Mouse (Mus musculus): Measurements from ENCODE around the gene Ctnna3.
A peak's percentile ranks its signal among the peaks of the same experiment; 100 is the strongest.
"Not testable (repeated sequence)": the region's sequence is repeated elsewhere in the genome, so short reads cannot be mapped to it uniquely, and the experiment has no call there.

Ctnna3 gene

GRCm38 (mm10) chr10:63429785-63430305, at the start of gene Ctnna3:
Gene Ctnna3, plus strand, starts transcription at chr10:63430098.
- DNase-seq (ENCODE audit: low spot score in 2 of 2): peak; percentile 73 to 86

- no peak for DNase-seq (ENCODE audit: low spot score in 2 of 2)
Measured at GRCm38 (mm10) chr10:63381498-63382280, 48.2 kb upstream of the Ctnna3 start, which contains the start of gene Sirt1. Gene Sirt1, minus strand, starts transcription at chr10:63381704.

- DNase-seq (ENCODE audit: low spot score in 2 of 2): peak; percentile 60 to 74
Measured at GRCm38 (mm10) chr10:63382372-63383279, 47.3 kb upstream of the Ctnna3 start, which contains the start of gene Dnajc12. Gene Dnajc12, plus strand, starts transcription at chr10:63382443.

DNA sequence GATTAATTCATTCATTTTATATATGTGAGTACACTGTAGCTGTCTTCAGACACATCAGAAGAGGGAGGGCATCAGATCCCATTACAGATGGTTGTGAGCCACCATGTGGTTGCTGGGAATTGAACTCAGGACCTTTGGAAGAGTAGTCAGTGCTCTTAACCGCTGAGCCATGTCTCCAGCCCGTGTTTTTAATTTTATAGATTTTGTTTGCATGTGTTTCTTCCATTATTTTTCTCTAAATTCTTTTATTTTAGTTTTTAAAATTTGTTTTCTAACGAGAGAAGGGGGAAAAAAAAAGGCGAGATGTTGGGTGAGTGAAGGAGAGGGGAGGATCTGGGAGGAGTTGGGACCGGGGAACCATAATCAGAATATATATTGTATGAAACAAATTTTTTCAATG, 44.0 kb upstream of the Ctnna3 start:
- not testable (repeated sequence) for DNase-seq (ENCODE audit: low spot score in 2 of 2)

DNA sequence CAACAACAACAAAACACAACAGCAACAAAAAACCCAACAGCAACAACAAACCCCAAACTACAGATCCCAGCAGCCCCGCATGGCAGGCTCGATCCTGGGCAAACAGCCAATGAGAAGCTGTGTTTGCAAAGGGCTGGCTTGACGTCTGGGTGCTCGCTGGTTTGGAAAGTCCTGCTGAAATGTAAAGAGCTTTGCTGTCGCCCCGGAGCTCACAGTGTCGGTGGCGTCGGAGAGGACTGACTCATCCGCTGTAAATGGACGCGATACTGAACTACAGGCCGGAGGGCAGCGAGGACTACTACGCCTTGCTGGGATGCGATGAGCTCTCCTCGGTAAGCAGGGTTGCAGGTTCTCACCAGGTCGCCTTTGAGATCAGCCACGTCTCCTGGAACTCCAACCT, 43.5 kb upstream of the Ctnna3 start:
- DNase-seq (ENCODE audit: low spot score in 2 of 2): peak; percentile 68 to 84

DNA sequence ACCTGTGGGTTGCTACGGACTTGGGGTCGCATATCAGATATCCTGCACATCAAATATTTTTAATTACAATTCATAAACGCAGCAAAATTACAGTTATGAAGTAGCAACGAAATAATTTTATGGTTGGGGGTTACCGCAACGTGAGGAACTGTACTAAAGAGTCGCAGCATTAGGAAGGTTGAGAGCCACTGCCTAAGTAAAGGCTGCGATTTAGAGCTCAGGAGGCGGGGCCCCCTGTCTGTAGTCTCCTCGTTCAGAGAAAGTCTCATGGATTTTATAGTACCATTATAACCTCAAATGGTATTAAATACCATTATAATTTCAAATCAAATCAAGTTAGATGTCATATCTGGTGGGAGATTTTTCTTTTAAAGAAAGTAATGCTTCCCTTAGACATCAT, 42.9 kb upstream of the Ctnna3 start:
- no peak for DNase-seq (ENCODE audit: low spot score in 2 of 2)

GRCm38 (mm10) chr10:63388948-63389347, 41.0 kb upstream of the Ctnna3 start:
- no peak for DNase-seq (ENCODE audit: low spot score in 2 of 2)

GRCm38 (mm10) chr10:63396963-63397362, 32.9 kb upstream of the Ctnna3 start:
- DNase-seq (ENCODE audit: low spot score in 2 of 2): no peak

- no peak for DNase-seq (ENCODE audit: low spot score in 2 of 2)
Measured at GRCm38 (mm10) chr10:63402731-63403504, 27.0 kb upstream of the Ctnna3 start.

DNA sequence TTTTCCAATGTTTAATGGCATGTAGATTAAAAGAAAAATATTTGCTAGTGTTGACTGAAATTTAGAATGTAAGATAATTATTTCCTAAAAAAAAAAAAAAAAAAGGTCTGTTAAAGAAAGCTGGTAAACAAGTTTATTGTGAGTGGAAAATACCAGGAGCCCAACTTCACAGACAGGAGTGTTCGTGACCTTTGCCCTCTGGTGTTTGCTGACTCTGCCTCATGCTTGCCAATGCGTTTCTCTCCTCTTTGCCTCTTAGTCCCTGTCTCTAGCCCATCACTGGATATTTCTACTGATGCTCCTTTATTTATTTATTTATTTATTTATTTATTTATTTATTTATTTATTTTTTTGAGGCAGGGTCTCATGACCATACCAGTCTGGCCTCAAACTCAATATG, 26.3 kb upstream of the Ctnna3 start:
- DNase-seq (ENCODE audit: low spot score in 2 of 2): no peak

DNA sequence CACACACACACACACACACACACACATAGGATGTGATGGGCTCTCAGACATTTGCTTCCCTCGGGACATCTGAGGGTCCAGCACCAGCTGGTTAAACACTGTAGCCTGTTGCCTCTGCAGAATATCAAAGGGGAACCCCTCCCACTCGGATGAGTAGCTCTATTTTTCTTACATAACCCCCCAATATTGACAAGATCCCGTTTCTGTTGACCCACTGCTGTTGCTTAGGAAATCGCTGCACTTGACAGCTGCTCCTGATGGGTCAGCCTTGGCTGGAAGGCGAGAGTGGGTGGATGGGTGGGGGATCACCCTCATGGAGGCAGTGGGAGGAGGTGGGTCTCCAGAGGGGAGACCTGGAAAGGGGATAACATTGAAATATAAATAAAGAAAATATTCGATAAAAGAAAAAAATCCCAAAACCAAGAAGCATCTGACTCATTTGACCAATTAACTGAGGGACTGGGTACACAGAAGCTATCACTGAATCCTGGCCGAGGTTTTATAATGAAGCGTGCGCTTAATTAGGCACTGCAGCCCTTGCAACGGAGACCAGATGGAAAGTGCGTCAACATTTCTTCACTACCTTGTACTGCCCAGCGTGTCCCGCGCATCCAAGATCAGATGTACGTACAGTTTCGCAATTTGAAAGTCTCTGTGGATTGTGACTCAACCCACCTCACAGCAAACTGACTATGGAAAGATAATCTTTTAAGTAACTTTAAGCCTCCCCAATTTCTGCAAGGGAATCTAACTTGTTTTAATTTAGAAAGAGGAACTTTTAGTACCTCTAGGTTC, 19.5 kb upstream of the Ctnna3 start:
- DNase-seq (ENCODE audit: low spot score in 2 of 2): no peak

GRCm38 (mm10) chr10:63411674-63412073, 18.2 kb upstream of the Ctnna3 start:
- not testable (repeated sequence) for DNase-seq (ENCODE audit: low spot score in 2 of 2)

GRCm38 (mm10) chr10:63412756-63413155, 17.1 kb upstream of the Ctnna3 start:
- DNase-seq (ENCODE audit: low spot score in 2 of 2): no peak

- no peak for DNase-seq (ENCODE audit: low spot score in 2 of 2)
Measured at GRCm38 (mm10) chr10:63415287-63415686, 14.6 kb upstream of the Ctnna3 start.

GRCm38 (mm10) chr10:63415850-63416249, 14.0 kb upstream of the Ctnna3 start:
- no peak for DNase-seq (ENCODE audit: low spot score in 2 of 2)

- no peak for DNase-seq (ENCODE audit: low spot score in 2 of 2)
Measured at GRCm38 (mm10) chr10:63417061-63417460, 12.8 kb upstream of the Ctnna3 start.

- DNase-seq (ENCODE audit: low spot score in 2 of 2): peak in 1 of 2 experiments; percentile 13
Measured at GRCm38 (mm10) chr10:63421739-63422735, 7.9 kb upstream of the Ctnna3 start, which contains the start of gene Gm7075. Gene Gm7075, minus strand, starts transcription at chr10:63421789.

GRCm38 (mm10) chr10:63422736-63422992, 7.2 kb upstream of the Ctnna3 start:
- DNase-seq (ENCODE audit: low spot score in 2 of 2): no peak

Data from urinary bladder, postnatal 36 days (tissue).